Mouse (Mus musculus): ENCODE data around the gene Arg2. TPM values are rescaled to one million over a fixed set of nuclear protein-coding genes. Genes with fewer than 3 reads are reported as not detected.

Gene Arg2
- polyA plus RNA-seq, 1 experiment from 2014 or later, result 0.50 TPM

- 33% methylated on average over 3 of the region's 3 CpGs for WGBS (ENCODE audit: insufficient replicate concordance)
- Histone ChIP-seq H3K27me3 (ENCODE audit: control insufficient read depth, insufficient read depth, low read length) (no peaks in the 10 kb centered on the region), H3K9me3 (replicated peaks; ENCODE audit: control insufficient read depth, low read length) (no peaks in the 10 kb centered on the region), H3K4me1 (ENCODE audit: control insufficient read depth, insufficient read depth, low read length) (no peaks in the 10 kb centered on the region), H3K4me2 (no peak overlapping the region), H3K9ac (ENCODE audit: low read depth, low read length) (no peak overlapping the region), H3K4me3 (ENCODE audit: low read depth, low read length) (no peak overlapping the region), H3K36me3 (ENCODE audit: control insufficient read depth, insufficient read depth, low read length) (no peaks in the 10 kb centered on the region), H3K27ac (ENCODE audit: low read depth, low read length) (no peak overlapping the region)
- no peak for ATAC-seq (replicated peaks; ENCODE audit: insufficient number of reproducible peaks, low FRiP score, low TSS enrichment)
Measured at GRCm38 (mm10) chr12:79122820-79123219, 7.8 kb upstream of the Arg2 start.

GRCm38 (mm10) chr12:79131178-79131675 is 650 bp downstream of the Arg2 start:
- no peak for ATAC-seq (replicated peaks; ENCODE audit: insufficient number of reproducible peaks, low FRiP score, low TSS enrichment)
- WGBS (ENCODE audit: insufficient replicate concordance), result 1% methylated on average over 22 of the region's 22 CpGs
- H3K4me2 ChIP-seq, result peak overlapping the region; percentile 87
- peaks cover 37% of the 10 kb centered on the region for H3K27me3 ChIP-seq (ENCODE audit: control insufficient read depth, insufficient read depth, low read length)
- H3K36me3 ChIP-seq (ENCODE audit: control insufficient read depth, insufficient read depth, low read length), result no peaks in the 10 kb centered on the region
- no peaks in the 10 kb centered on the region for H3K9me3 ChIP-seq (replicated peaks; ENCODE audit: control insufficient read depth, low read length)
- no peak overlapping the region for H3K9ac ChIP-seq (ENCODE audit: low read depth, low read length)
- peak overlapping the region; percentile 44 for H3K4me3 ChIP-seq (ENCODE audit: low read depth, low read length)
- peaks cover 6% of the 10 kb centered on the region; the same call in 1 of the 2 replicates for H3K4me1 ChIP-seq (ENCODE audit: control insufficient read depth, insufficient read depth, low read length)
- no peak overlapping the region for H3K27ac ChIP-seq (ENCODE audit: low read depth, low read length)

DNA sequence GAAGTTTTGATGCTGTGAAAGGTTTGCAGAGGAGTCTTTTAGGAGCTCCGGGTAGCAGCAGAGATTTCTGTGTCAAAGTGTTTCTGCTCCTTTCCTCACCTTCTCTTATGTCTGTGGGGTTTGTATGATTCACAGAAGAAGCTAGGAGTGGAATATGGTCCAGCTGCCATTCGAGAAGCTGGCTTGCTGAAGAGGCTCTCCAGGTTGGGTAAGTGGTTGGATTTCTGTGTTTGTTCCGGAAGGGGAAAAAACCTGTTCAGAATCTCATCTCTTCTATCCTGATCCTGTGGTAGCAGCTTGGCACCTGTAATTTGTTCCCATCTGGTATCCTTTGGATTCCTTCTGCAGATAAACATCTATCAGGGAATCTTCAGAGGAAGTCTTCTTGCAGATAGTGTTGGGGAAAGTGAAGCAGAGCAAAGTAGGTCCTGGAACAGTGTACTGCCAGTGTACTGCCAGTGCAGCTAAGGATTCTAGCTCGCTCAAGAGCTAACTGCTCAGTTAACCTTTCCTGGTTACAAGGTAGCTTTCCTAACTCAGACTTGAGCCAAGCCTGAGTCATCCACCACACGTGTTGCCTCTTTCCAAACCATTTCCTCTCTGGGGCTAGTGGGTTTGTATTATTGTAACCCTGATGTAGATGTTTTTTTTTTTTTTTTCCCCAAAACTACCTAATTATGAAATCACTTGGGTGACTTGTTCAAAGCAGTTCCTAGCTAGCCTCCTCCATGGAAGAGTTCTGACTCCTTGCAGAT is 1.3 kb downstream of the Arg2 start:
- Histone ChIP-seq H3K36me3 (ENCODE audit: control insufficient read depth, insufficient read depth, low read length) (no peaks in the 10 kb centered on the region), H3K9me3 (replicated peaks; ENCODE audit: control insufficient read depth, low read length) (no peaks in the 10 kb centered on the region), H3K9ac (ENCODE audit: low read depth, low read length) (no peak overlapping the region), H3K27me3 (ENCODE audit: control insufficient read depth, insufficient read depth, low read length) (peaks cover 37% of the 10 kb centered on the region), H3K27ac (ENCODE audit: low read depth, low read length) (no peak overlapping the region), H3K4me3 (ENCODE audit: low read depth, low read length) (peak overlapping the region; percentile 44; the same call in 1 of the 2 replicates), H3K4me1 (ENCODE audit: control insufficient read depth, insufficient read depth, low read length) (peaks cover 6% of the 10 kb centered on the region; the same call in 1 of the 2 replicates), H3K4me2 (peak overlapping the region; percentile 87)
- 29% methylated on average over 5 of the region's 5 CpGs for WGBS (ENCODE audit: insufficient replicate concordance)
- no peak for ATAC-seq (replicated peaks; ENCODE audit: insufficient number of reproducible peaks, low FRiP score, low TSS enrichment)

GRCm38 (mm10) chr12:79134676-79135075 is 4.1 kb downstream of the Arg2 start:
- 24% methylated on average over 8 of the region's 8 CpGs for WGBS (ENCODE audit: insufficient replicate concordance)
- peaks cover 6% of the 10 kb centered on the region; the same call in 1 of the 2 replicates for H3K4me1 ChIP-seq (ENCODE audit: control insufficient read depth, insufficient read depth, low read length)
- ATAC-seq (replicated peaks; ENCODE audit: insufficient number of reproducible peaks, low FRiP score, low TSS enrichment), result no peak
- H3K4me2 ChIP-seq, result no peak overlapping the region
- peaks cover 34% of the 10 kb centered on the region for H3K27me3 ChIP-seq (ENCODE audit: control insufficient read depth, insufficient read depth, low read length)
- H3K9ac ChIP-seq (ENCODE audit: low read depth, low read length), result no peak overlapping the region
- no peaks in the 10 kb centered on the region for H3K36me3 ChIP-seq (ENCODE audit: control insufficient read depth, insufficient read depth, low read length)
- H3K27ac ChIP-seq (ENCODE audit: low read depth, low read length), result no peak overlapping the region
- no peaks in the 10 kb centered on the region for H3K9me3 ChIP-seq (replicated peaks; ENCODE audit: control insufficient read depth, low read length)
- H3K4me3 ChIP-seq (ENCODE audit: low read depth, low read length), result no peak overlapping the region

GRCm38 (mm10) chr12:79135105-79135504 is 4.5 kb downstream of the Arg2 start:
- no peak for ATAC-seq (replicated peaks; ENCODE audit: insufficient number of reproducible peaks, low FRiP score, low TSS enrichment)
- H3K9me3 ChIP-seq (replicated peaks; ENCODE audit: control insufficient read depth, low read length), result no peaks in the 10 kb centered on the region
- no peak overlapping the region for H3K4me2 ChIP-seq
- H3K4me1 ChIP-seq (ENCODE audit: control insufficient read depth, insufficient read depth, low read length), result peaks cover 6% of the 10 kb centered on the region; the same call in 1 of the 2 replicates
- H3K4me3 ChIP-seq (ENCODE audit: low read depth, low read length), result no peak overlapping the region
- H3K27me3 ChIP-seq (ENCODE audit: control insufficient read depth, insufficient read depth, low read length), result peaks cover 31% of the 10 kb centered on the region
- H3K9ac ChIP-seq (ENCODE audit: low read depth, low read length), result no peak overlapping the region
- no peaks in the 10 kb centered on the region for H3K36me3 ChIP-seq (ENCODE audit: control insufficient read depth, insufficient read depth, low read length)
- no peak overlapping the region for H3K27ac ChIP-seq (ENCODE audit: low read depth, low read length)
- 33% methylated on average over 4 of the region's 4 CpGs for WGBS (ENCODE audit: insufficient replicate concordance)

DNA sequence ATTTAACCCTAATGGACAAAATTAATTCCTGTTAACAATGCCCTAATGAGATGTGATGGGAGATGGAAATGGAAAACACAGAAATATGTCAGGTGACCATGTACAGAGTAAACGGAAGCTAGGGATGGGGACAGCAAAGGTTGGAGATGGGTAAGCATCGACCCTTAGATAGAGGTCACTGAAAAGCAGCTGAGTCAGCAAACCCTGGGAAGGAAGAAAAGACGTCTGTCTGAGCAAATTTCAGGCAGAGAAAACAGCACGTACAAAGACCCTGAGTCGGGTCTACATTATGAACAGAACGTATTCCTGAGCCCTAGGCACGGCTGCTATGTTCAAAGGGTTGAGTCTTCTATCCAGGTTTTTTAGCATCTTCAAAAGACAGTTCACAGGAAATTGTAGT is 6.4 kb downstream of the Arg2 start:
- 72% methylated on average over 7 of the region's 7 CpGs for WGBS (ENCODE audit: insufficient replicate concordance)
- ATAC-seq (replicated peaks; ENCODE audit: insufficient number of reproducible peaks, low FRiP score, low TSS enrichment), result no peak

GRCm38 (mm10) chr12:79138999-79139398 is 8.4 kb downstream of the Arg2 start:
- H3K9me3 ChIP-seq (replicated peaks; ENCODE audit: control insufficient read depth, low read length), result no peaks in the 10 kb centered on the region
- H3K4me2 ChIP-seq, result no peak overlapping the region
- no peak for ATAC-seq (replicated peaks; ENCODE audit: insufficient number of reproducible peaks, low FRiP score, low TSS enrichment)
- H3K36me3 ChIP-seq (ENCODE audit: control insufficient read depth, insufficient read depth, low read length), result no peaks in the 10 kb centered on the region
- no peak overlapping the region for H3K9ac ChIP-seq (ENCODE audit: low read depth, low read length)
- H3K27me3 ChIP-seq (ENCODE audit: control insufficient read depth, insufficient read depth, low read length), result no peaks in the 10 kb centered on the region
- no peaks in the 10 kb centered on the region for H3K4me1 ChIP-seq (ENCODE audit: control insufficient read depth, insufficient read depth, low read length)
- no peak overlapping the region for H3K4me3 ChIP-seq (ENCODE audit: low read depth, low read length)
- no peak overlapping the region for H3K27ac ChIP-seq (ENCODE audit: low read depth, low read length)

More for the DNA sequence above, 6.4 kb downstream of the Arg2 start:
- Histone ChIP-seq H3K27me3 (ENCODE audit: control insufficient read depth, insufficient read depth, low read length) (peaks cover 13% of the 10 kb centered on the region), H3K36me3 (ENCODE audit: control insufficient read depth, insufficient read depth, low read length) (no peaks in the 10 kb centered on the region), H3K4me1 (ENCODE audit: control insufficient read depth, insufficient read depth, low read length) (no peaks in the 10 kb centered on the region), H3K4me3 (ENCODE audit: low read depth, low read length) (no peak overlapping the region), H3K27ac (ENCODE audit: low read depth, low read length) (no peak overlapping the region), H3K4me2 (no peak overlapping the region), H3K9ac (ENCODE audit: low read depth, low read length) (no peak overlapping the region), H3K9me3 (replicated peaks; ENCODE audit: control insufficient read depth, low read length) (no peaks in the 10 kb centered on the region)

DNA sequence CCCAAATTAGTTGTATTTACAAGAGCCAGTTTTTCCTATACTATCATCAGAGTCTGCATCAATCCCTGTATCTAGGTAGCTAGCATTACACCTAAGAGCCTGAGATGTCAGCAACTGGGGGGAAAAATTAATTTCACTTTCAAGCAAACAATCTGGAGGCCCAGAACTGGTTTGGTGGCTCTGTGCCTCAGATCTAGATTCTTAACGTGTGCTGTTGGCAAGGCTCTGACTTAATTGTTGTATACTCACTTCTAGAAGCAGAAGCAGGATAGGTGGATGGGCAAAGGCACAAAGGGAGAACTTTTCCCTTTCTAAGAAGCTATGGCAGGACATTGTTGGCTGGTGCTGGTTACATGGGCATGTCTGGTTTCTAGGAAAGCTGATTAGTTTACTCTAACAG is 8.8 kb downstream of the Arg2 start:
- H3K27me3 ChIP-seq (ENCODE audit: control insufficient read depth, insufficient read depth, low read length), result no peaks in the 10 kb centered on the region
- no peaks in the 10 kb centered on the region for H3K4me1 ChIP-seq (ENCODE audit: control insufficient read depth, insufficient read depth, low read length)
- H3K9ac ChIP-seq (ENCODE audit: low read depth, low read length), result no peak overlapping the region
- H3K4me3 ChIP-seq (ENCODE audit: low read depth, low read length), result no peak overlapping the region
- 40% methylated on average over 1 of the region's 1 CpGs for WGBS (ENCODE audit: insufficient replicate concordance)
- H3K4me2 ChIP-seq, result no peak overlapping the region
- no peak for ATAC-seq (replicated peaks; ENCODE audit: insufficient number of reproducible peaks, low FRiP score, low TSS enrichment)
- H3K9me3 ChIP-seq (replicated peaks; ENCODE audit: control insufficient read depth, low read length), result no peaks in the 10 kb centered on the region
- no peak overlapping the region for H3K27ac ChIP-seq (ENCODE audit: low read depth, low read length)
- no peaks in the 10 kb centered on the region for H3K36me3 ChIP-seq (ENCODE audit: control insufficient read depth, insufficient read depth, low read length)

GRCm38 (mm10) chr12:79140811-79141210 is 10.2 kb downstream of the Arg2 start:
- Histone ChIP-seq H3K27ac (ENCODE audit: low read depth, low read length) (no peak overlapping the region), H3K4me3 (ENCODE audit: low read depth, low read length) (no peak overlapping the region), H3K9me3 (replicated peaks; ENCODE audit: control insufficient read depth, low read length) (no peaks in the 10 kb centered on the region), H3K4me2 (no peak overlapping the region), H3K36me3 (ENCODE audit: control insufficient read depth, insufficient read depth, low read length) (no peaks in the 10 kb centered on the region), H3K27me3 (ENCODE audit: control insufficient read depth, insufficient read depth, low read length) (no peaks in the 10 kb centered on the region), H3K9ac (ENCODE audit: low read depth, low read length) (no peak overlapping the region), H3K4me1 (ENCODE audit: control insufficient read depth, insufficient read depth, low read length) (no peaks in the 10 kb centered on the region)
- WGBS (ENCODE audit: insufficient replicate concordance), result 84% methylated on average over 2 of the region's 2 CpGs
- ATAC-seq (replicated peaks; ENCODE audit: insufficient number of reproducible peaks, low FRiP score, low TSS enrichment), result no peak

All from heart, embryonic 11.5 days (tissue).